Mouse (Mus musculus) adrenal gland, postnatal 0 days (tissue): ENCODE data around the gene Pycr2. TPM values are rescaled to one million over a fixed set of nuclear protein-coding genes. Genes with fewer than 3 reads are reported as not detected.

Experiments used
- polyA plus RNA-seq: library from polyadenylated mRNA; unstranded; fragments of >200 nt; fragmentation: Nextera tagmentation; extraction: Ambion mirVana; gene quantifications from 2 replicates; pipeline ENCODE4 v1.2.1, GENCODE M21; 2015

Pycr2 gene
- 67.5 and 87.6 TPM in 2 replicates for polyA plus RNA-seq

GRCm38 (mm10) chr1:180904039-180904814, at the start of gene Pycr2:
Pycr2 (plus strand) TSS chr1:180904293.

GRCm38 (mm10) chr1:180892808-180893207, 11.3 kb upstream of the Pycr2 start, which contains the start of gene Lefty2:
Lefty2 (plus strand) TSS chr1:180893108.

GRCm38 (mm10) chr1:180934467-180935419, 30.6 kb downstream of the Pycr2 start, which contains the start of gene Lefty1:
Lefty1 (plus strand) TSS chr1:180935022.

GRCm38 (mm10) chr1:180942166-180943031, 38.3 kb downstream of the Pycr2 start, which contains the start of gene Tmem63a:
Tmem63a (plus strand) TSS chr1:180942344.

Other genes starting within 250 kb of the Pycr2 start
- gene Mixl1, start 207.3 kb upstream of the Pycr2 start, polyA plus RNA-seq = 0.10 and 0.11 TPM in 2 replicates
- 16.1 and 19.5 TPM in 2 replicates for gene Acbd3, start 178.2 kb upstream of the Pycr2 start, polyA plus RNA-seq
- gene H3f3a, start 90.3 kb upstream of the Pycr2 start, polyA plus RNA-seq = 2,015 and 2,166 TPM in 2 replicates
- gene Sde2, start 53.2 kb upstream of the Pycr2 start, polyA plus RNA-seq = 14.5 and 21.4 TPM in 2 replicates
- gene Lefty2, start 11.2 kb upstream of the Pycr2 start, polyA plus RNA-seq = 0.08 and 0.29 TPM in 2 replicates
- gene Lefty1, start 30.7 kb downstream of the Pycr2 start, polyA plus RNA-seq = 4.9 and 6.3 TPM in 2 replicates
- 10.0 and 15.5 TPM in 2 replicates for gene Tmem63a, start 38.1 kb downstream of the Pycr2 start, polyA plus RNA-seq
- gene Ephx1, start 116.6 kb downstream of the Pycr2 start, polyA plus RNA-seq = 56.6 and 73.8 TPM in 2 replicates
- gene 9130409I23Rik, start 146.9 kb downstream of the Pycr2 start, polyA plus RNA-seq = not detected in 2 replicates
- gene Nvl, start 239.9 kb downstream of the Pycr2 start, polyA plus RNA-seq = 10.6 and 19.0 TPM in 2 replicates
- gene Cnih4, start 240.4 kb downstream of the Pycr2 start, polyA plus RNA-seq = 121 and 132 TPM in 2 replicates